Mouse (Mus musculus): ENCODE results near the gene Atp8b2.
A peak's percentile ranks its signal among the peaks of the same experiment; 100 is the strongest.

The Atp8b2 gene

GRCm38 (mm10) chr3:89957880-89958279, 5.4 kb downstream of the Atp8b2 start:
- no peak for DNase-seq

DNA sequence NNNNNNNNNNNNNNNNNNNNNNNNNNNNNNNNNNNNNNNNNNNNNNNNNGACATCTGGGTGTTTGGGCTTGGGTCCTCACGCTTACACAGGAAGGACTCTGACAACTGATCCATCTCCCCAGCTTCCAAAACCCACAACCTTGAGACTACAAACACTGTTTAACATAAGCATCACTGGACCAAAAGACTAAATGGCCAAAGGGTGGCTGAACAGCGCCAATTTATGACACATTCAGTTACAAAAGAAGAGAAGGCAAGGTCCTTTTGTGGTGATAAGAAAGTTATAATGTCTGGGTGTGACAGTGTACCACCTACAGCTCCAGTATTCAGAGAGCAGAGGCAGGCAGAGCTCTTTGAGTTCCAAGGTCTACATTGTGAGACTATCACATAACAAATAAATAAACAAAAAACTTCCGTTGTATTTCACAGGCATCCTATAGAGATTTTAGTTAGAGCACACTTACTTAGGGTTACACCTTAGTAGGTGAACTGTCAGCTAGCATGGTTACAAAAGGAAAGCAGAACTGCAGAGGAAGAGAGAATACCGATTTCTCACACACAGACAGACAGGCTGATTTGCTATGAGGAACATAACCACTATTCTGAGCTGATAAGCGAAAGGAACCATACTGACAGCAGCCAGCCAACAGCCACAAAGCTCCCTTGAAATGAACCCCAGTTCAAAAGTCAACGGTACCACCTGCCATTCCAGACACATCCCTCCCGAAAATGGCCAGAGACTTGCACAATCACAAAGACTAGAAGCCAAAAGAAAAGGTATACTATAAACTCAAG, 6.9 kb downstream of the Atp8b2 start:
- DNase-seq = no peak

DNA sequence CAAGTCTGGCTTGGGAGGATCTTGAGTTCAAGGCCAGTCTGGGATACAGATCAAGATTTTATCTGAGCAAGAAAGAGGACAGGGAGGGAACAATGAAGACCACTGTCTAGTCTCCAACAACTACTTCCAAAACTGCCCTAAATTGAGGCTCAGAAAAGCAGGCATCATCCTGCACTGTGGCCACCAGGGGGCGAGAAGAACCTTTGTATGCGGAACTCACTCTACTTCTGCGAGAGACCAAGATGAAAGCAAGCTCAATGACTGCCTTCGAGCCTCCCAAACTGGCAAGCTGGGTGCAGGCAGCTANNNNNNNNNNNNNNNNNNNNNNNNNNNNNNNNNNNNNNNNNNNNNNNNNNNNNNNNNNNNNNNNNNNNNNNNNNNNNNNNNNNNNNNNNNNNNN, 9.9 kb downstream of the Atp8b2 start:
- peak; percentile 78 for DNase-seq

- DNase-seq = no peak
These were observed 14.7 kb downstream of the Atp8b2 start for GRCm38 (mm10) chr3:89948655-89949054.

GRCm38 (mm10) chr3:89948021-89948420, 15.3 kb downstream of the Atp8b2 start:
- DNase-seq = no peak

DNA sequence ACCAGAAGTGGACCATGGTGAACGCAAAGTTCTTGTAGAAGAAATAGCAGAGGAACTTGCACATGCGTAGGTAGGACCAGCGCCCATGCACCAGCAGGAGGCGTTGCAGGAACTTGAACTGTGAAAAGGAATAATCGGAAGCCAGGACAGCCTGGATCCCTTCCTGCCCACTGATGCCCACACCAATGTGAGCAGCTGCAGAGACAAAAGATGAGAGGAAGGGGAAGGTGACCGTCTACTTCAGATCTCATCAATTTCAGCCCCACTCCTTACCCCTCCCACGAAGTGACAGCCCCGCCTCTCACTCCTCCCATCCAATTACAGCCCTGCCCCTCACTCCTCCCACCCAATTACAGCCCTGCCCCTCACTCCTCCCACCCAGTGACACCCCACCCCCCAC, 18.3 kb downstream of the Atp8b2 start:
- DNase-seq = no peak

DNA sequence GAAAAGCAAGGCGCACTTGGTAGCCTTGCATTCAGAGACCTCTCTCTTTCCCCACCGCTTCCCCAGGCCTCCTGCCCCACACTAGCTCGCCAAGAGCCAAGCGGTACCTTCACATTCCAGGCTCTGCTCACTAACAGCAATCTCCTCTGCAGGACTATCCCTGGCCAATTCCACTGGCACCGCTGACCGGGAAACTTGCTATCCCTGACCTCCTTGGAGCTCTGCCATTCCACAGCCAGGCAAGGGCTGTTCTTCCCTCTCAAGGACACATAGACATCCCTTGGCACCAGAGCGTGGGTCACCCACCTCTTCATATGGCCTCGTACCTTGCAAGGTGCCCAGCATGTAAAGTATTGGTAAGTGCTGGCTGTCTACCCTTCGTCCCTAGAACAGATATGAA, 20.4 kb downstream of the Atp8b2 start:
- no peak for DNase-seq

DNA sequence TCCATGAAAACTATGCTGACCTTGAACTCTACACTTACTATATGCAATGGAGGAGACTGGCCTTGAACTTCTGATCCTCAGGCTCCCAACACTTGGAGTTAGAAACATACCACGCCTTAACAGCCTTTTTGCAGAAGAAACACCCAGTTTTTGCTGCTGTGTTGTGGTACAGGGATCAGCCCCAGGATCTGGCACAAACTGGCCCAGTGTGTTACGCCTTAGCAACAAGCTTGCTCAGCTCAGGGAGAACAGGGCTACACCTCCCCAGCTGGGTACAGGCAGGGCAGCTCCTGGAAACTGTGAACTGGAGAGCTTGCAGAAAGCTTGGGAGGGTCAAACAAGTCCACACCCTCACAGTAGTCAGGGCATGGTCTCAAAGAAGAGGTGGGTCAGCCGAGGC, 26.8 kb downstream of the Atp8b2 start:
- no peak for DNase-seq

DNA sequence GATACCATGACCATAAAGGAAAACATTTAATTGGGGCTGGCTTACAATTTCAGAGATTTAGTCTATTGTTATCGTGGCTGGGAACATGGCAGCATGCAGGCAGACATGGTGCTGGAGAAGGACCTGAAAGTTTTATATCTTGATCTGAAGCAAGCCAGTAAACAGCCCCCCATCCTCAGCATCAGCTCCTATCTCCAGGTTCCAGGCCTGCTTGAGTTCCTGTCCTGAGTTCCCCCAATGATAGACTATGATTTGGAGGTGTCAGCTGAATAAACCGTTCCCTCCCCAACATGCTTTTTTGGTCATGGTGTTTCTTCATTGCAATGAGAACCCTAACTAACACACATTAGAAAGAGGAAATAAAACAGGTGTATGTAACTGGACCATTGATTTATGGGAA, 30.4 kb downstream of the Atp8b2 start:
- DNase-seq = no peak

DNA sequence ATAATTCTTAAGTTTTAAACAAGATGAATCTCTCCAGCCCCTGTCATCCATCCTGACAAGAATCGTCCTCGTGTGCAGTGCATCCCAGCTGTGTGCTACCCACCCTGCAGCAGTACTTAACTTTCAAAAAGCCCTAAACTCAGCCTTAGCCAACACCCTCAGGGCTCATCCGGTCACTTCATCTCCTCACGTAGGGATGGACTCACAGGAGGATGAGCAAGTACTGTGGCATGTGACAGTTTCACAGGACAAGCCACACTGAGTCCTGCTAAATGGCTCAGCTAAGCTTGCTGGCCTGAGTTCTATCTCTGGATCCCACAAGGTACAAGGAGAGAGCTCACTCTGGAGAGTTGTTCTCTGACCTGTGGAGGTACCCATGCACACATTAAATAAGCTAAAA, 34.4 kb downstream of the Atp8b2 start:
- no peak for DNase-seq

GRCm38 (mm10) chr3:89926440-89926839, 36.9 kb downstream of the Atp8b2 start:
- no peak for DNase-seq

GRCm38 (mm10) chr3:89920711-89921110, 42.6 kb downstream of the Atp8b2 start:
- peak; percentile 23 for DNase-seq

GRCm38 (mm10) chr3:89917408-89917807, 45.9 kb downstream of the Atp8b2 start:
- no peak for DNase-seq

- no peak for DNase-seq
These were observed 46.7 kb downstream of the Atp8b2 start for GRCm38 (mm10) chr3:89916622-89917021.

DNA sequence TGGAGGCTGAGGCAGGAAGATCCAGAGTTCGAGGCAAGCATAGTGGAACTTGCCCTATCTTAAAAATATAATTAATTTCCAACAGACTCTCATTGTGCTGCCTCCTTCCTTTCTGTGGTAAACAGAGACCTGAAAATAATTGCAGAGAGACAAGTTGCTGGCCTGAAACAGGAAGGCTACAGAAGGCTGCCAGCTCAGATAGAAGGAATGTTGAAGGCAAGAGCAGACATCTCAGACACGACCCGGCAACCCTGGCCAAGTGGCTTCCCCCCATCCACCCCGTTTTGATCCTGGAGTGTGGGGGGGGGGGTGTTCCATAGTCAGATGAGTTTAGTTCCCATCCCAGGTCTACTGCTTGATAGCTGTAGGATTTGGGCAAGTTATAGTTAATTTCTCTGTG, 48.6 kb downstream of the Atp8b2 start:
- no peak for DNase-seq

DNA sequence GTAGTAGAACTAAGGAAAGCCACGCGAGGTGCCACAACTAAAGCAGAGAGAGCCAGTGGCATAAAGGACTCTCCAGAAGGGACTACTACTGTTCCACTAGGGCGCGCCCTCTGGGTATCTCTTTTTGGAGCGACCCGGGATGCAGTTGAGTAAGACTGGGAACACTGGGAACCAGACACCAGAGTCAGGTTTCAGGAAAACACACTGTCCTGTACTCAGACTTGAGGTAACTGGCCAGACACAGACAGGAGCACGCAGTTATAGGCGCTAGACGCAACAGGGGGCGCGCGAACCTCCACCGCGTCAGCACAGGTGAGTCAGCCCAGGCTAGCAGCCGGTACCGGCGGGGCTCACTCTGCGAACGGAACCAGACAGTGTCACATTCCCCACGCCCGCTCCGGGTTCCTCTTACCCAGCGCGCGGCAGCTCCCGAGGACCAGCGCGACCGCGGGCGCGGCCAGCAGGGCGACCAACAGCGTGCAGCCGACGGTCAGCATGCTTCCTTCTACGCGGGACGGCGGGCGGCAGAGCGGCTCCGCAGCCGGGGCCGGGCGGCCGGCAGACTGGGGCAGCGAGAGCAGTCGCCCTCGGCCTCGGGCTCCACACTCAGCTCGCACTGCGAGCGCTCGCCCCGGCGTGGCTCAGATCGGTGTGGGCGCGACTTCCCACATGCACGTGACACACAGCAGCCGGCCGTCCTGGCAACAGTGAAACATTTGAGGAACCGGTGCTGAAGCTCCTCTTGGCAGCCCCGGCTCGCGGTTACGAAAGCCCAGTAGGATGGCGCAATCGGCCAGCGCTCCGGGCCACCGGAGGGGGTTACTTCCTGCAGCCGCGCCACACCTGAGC, 50.5 kb downstream of the Atp8b2 start, which contains the start of gene Il6ra:
Gene Il6ra (minus strand): TSS at position 654 of the 849 bp plus-strand sequence.
- peak; percentile 74 for DNase-seq

DNA sequence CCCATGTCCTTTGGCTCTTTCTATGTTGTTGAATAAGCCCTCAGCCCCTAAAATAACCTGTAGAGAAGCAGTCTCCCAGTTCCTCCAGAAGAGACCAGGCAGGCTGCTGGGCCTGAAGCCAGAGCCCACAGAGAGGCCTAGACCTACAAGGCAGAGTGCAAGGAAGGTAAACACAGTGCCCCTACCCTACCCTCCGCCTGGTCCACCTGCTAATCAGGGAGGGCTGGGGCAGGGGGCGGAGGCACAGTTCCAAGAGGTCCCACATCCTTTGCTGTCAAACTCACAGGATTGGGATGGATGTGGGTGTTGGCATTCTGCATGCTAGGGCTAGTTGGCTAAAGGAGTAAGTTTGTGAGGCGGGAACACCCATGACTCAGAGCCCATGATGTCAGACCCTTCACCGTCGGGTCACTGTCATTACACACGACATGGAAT, 51.2 kb downstream of the Atp8b2 start:
- DNase-seq = no peak

- DNase-seq = peak; percentile 37
These were observed 52.1 kb downstream of the Atp8b2 start for GRCm38 (mm10) chr3:89911207-89911606.

GRCm38 (mm10) chr3:89909703-89910542, 53.4 kb downstream of the Atp8b2 start:
- DNase-seq = no peak

- DNase-seq = no peak
These were observed 54.5 kb downstream of the Atp8b2 start for GRCm38 (mm10) chr3:89908836-89909235.

GRCm38 (mm10) chr3:89907846-89908245, 55.5 kb downstream of the Atp8b2 start:
- DNase-seq = no peak

DNA sequence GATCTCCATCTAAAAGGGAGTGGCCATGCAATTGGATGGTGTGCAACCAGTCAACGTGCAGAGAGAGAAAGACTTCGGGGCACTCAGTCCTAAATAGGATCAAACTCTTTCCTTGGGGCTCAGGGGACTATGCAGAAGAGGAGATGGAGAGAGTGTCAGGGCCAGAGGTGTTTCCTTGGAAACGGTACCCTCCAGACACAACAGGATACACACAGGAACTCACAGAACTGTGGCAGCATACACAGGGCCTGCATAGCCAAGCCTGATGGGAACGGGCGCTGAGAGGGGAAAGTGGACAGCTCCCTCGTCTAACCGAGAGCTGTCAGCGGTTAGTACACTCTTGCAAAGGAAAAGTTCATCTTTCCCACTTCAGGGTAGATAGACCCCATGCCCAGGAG, 63.8 kb downstream of the Atp8b2 start:
- no peak for DNase-seq
